Mouse (Mus musculus): ENCODE results near the gene Sar1b.
A peak's percentile ranks its signal among the peaks of the same experiment; 100 is the strongest.

GRCm38 (mm10) chr11:51817756-51818155 is 54.3 kb downstream of the Sar1b start:
- TF ChIP-seq GATA1 (IDR thresholded peaks at IDR 0.05; ENCODE audit: borderline replicate concordance, low read length) (no peak), CTCF (IDR thresholded peaks at IDR 0.05; ENCODE audit: low read depth, low read length) (peak; percentile 80), TAL1 (conservative IDR thresholded peaks at IDR 0.05; ENCODE audit: low read depth, low read length) (no peak), POLR2AphosphoS5 (IDR thresholded peaks at IDR 0.05; ENCODE audit: insufficient replicate concordance, low read depth, low read length) (no peak), GATA2 (IDR thresholded peaks at IDR 0.05; ENCODE audit: borderline replicate concordance, low read depth, low read length) (no peak)
